Mouse (Mus musculus): Measurements from ENCODE around the gene Clec11a. TPM values are rescaled to one million over a fixed set of nuclear protein-coding genes. Genes with fewer than 3 reads are reported as not detected.
A peak's percentile ranks its signal among the peaks of the same experiment; 100 is the strongest.

Gene Clec11a
- total RNA-seq, 2 experiments from 2014 or later = 5.0 to 6.8 TPM

DNA sequence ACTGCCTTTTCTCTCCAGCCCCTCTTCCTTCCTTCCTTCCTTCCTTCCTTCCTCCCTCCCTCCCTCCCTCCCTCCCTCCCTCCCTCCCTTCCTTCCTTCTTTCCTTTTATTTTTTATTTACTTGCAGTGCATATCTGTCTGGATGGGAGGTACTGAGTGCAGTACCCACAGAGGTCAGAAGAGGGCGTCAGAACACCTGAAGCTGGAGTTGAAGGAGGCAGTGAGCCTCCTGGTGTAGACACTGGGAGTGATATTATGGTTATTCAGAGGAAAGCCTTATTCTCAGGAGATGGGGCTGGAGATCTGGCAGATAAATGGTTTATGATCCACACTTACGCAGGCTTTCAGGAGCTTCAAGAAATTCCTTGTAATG, 29.5 kb downstream of the Clec11a start:
- DNase-seq = no peak

GRCm38 (mm10) chr7:44276461-44277249, 30.0 kb downstream of the Clec11a start:
- no peak for DNase-seq

DNA sequence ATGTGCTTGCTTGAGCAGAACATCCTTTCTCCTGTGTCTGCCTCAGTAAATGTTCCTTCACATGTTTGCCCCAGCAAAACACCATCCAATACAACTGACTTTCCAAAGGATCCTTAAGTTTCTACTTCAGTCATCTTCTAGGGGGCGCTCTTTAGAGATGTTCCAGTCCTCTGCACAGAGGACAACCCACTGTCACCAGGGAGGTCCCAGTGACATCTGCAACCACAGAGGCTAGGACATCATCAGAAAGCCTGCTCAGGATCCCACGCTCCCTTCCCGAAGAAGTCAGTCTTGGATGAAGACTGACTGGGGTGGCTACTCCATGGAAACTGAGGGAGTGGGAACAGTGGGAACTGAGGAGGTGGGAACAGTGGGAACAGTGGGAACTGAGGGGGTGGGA, 31.2 kb downstream of the Clec11a start:
- no peak for DNase-seq

GRCm38 (mm10) chr7:44274096-44274495, 32.6 kb downstream of the Clec11a start:
- no peak for DNase-seq

DNA sequence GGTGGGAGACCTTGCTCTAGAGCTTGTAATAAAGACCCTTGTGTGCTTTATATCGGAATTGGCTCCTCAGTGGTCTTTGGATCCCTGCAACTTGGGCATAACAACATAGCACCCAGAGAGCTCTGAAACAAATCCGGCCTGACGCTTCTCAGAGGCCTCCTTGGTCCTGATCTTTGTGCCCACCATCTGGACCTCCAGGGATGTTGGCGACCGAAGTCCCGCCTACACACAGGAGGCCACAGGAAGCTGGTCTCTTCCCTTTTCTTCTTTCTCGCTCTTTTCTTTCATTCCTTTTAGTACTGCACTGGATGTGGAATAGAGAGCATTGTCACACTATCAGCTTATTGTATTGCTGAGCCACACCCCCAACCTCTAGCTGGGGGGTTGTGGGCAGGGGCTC, 33.3 kb downstream of the Clec11a start:
- DNase-seq = no peak

GRCm38 (mm10) chr7:44272546-44272945, 34.2 kb downstream of the Clec11a start:
- DNase-seq = no peak

- DNase-seq = no peak
Measured at GRCm38 (mm10) chr7:44271309-44271708, 35.4 kb downstream of the Clec11a start.

DNA sequence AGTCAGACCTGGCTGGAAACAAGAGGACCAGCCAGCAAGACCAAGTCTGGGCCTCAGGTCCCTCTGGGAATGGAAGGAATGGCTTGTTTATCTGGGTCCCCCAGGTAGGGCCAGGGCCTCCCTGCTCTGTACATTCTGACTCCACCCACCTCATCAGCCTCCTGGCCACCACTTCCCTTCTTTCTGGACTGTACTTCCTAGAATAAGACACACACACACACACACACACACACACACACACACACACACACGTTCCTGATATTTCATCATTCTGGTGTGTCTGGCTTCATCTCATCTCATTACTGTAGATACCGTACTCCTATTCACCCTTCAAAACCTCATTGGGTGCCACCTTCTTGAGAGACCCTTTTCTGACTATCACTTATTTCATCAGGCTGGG, 37.3 kb downstream of the Clec11a start:
- DNase-seq = no peak

DNA sequence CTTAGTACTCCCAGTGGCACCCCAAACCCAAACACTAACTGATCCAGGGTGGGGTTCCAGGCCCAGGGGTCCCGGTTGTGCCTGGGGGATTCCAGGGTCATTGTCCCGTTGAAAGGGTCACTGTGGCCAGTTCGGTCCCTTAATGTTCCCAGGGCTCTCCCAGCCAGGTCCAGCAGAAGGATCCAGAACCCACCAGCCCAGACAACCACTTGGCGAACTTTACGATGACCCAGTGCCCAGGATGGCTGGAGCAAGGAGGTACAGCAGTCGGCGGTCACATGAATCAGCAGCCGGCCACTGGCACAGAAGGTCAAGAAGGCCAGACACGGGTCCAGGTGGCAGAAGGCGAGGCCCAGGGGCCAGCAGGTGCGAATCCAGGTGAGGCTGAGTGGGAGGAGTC, 38.6 kb downstream of the Clec11a start:
- no peak for DNase-seq

DNA sequence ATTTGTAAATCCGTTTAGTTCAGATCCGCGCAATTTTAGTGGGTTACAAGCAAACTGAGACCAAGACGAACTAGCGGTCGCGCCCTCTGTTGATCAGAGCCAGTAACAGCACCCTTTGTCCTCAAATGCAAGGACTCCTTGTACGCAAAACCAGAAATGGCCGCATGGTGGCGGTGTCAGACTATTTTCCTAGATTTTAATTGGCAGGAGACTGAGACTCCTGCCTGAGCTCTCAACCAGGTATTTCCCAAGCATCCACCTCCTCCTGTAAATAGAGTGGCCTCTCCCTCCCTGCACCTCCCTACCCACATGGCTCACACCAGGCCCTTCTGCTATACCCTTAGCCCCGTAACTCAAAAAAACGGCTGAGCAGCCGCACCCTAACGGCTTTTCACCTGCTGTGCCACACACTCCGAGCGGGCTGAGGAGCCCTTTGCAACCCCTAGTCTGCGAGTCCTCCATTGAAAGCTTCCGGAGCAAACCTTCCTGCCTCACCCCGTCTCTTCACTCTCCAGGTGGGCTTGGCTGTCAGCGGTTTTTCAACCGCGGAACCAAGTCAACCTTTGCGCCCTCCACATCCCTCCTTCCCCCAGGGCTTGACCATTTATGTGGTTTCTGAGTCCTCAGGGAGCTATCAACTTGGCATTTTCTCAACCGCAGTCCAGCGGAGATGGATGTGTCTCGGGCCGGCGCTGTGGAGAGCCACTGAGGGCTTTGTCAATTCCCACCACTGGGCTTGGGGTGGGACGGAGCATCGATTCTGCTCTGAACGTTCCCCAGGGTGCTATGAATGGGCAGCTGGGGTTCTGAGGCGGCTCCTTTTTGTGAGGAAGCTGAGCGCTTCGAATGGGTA, 43.7 kb downstream of the Clec11a start:
- peak; percentile 92 for DNase-seq

DNA sequence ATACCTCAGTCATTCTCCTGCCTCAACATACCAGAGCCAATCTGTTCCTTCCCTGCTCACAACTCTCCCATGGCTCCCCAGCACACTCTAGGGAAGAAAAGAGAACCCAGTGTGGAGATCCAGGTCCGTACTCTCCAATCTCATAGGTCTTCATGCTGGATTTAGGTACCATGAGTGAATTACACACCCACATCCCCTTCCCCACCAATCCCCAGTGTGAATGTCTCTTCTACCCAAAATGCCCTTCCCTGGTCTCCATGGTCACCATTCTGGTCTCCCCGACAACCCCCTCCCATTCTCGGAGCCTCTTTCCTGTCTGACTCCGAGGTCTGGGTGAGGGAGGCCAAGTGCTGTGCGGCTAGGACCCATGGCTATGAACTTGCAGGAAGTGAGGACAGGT, 45.6 kb downstream of the Clec11a start, which contains the start of gene Gm15517:
TSS of gene Gm15517 (plus strand) at position 301 of the 400 bp plus-strand sequence.
- no peak for DNase-seq

GRCm38 (mm10) chr7:44260410-44260809, 46.3 kb downstream of the Clec11a start:
- DNase-seq = no peak

DNA sequence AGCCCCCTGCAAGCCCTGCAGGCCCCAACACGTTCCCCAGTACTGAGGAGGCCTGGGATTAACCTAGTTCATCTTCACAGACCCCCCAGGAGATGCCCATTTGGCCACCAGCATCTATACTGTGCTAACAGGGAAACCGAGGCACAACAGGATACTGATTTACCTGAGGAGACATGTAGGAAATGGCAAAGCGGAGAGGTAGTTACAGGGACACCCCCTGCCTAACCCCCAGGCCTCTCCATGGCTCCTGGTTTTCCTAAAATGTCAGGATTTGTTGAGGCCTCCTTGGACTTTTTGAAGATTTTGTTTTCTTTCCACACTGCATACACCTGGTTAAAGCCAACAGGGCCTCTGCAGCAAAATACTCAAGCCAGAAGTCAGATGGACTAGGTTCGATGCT, 49.4 kb downstream of the Clec11a start, which contains the start of gene Acp4:
TSS of gene Acp4 (minus strand) at position 101 of the 400 bp plus-strand sequence.
- no peak for DNase-seq

GRCm38 (mm10) chr7:44254930-44255329, 51.8 kb downstream of the Clec11a start:
- no peak for DNase-seq

GRCm38 (mm10) chr7:44253023-44253616, 53.6 kb downstream of the Clec11a start:
- DNase-seq = no peak

Other genes with a start within 250 kb of the Clec11a start
- gene Klk1b21, start 204.6 kb downstream of the Clec11a start, total RNA-seq (2021) = not detected
- gene Klk1b22, start 194.2 kb downstream of the Clec11a start, total RNA-seq (2021) = not detected
- gene Klk1b16, start 170.1 kb downstream of the Clec11a start, total RNA-seq (2021) = not detected
- not detected for gene Klk1b24, start 118.7 kb downstream of the Clec11a start, total RNA-seq (2021)
- gene Klk1b3, start 108.7 kb downstream of the Clec11a start, total RNA-seq (2021) = not detected
- gene Klk1b4, start 99.5 kb downstream of the Clec11a start, total RNA-seq (2021) = not detected
- gene Klk1b5, start 91.0 kb downstream of the Clec11a start, total RNA-seq (2021) = not detected
- gene Klk1, start 81.5 kb downstream of the Clec11a start, total RNA-seq (2021) = not detected
- not detected for gene Gm36864, start 70.7 kb downstream of the Clec11a start, total RNA-seq (2021)
- gene 1700028J19Rik, start 60.2 kb downstream of the Clec11a start, total RNA-seq (2021) = under 1 TPM; 0.23 to 0.61 TPM
- gene 2410002F23Rik, start 60.2 kb downstream of the Clec11a start, total RNA-seq (2021) = 10 to 100 TPM; 23.7 to 35.0 TPM
- not detected for gene Acp4, start 49.5 kb downstream of the Clec11a start, total RNA-seq (2021)
- not detected for gene Gm15517, start 45.5 kb downstream of the Clec11a start, total RNA-seq (2021)
- 1 to 10 TPM; 2.0 to 2.7 TPM for gene Shank1, start 3.4 kb upstream of the Clec11a start, total RNA-seq (2021)
- under 1 TPM; 0.38 to 0.41 TPM for gene Syt3, start 77.2 kb upstream of the Clec11a start, total RNA-seq (2021)
- gene 1700008O03Rik, start 78.9 kb upstream of the Clec11a start, total RNA-seq (2021) = not detected
- gene Lrrc4b, start 122.1 kb upstream of the Clec11a start, total RNA-seq (2021) = 1 to 10 TPM; 1.9 to 2.5 TPM
- not detected for gene Aspdh, start 158.5 kb upstream of the Clec11a start, total RNA-seq (2021)
- gene Josd2, start 161.1 kb upstream of the Clec11a start, total RNA-seq (2021) = 10 to 100 TPM; 61.5 to 68.3 TPM
- gene Emc10, start 189.6 kb upstream of the Clec11a start, total RNA-seq (2021) = 10 to 100 TPM; 50.8 to 52.6 TPM
- gene Fam71e1, start 189.7 kb upstream of the Clec11a start, total RNA-seq (2021) = 1 to 10 TPM; 4.3 to 5.7 TPM
- gene Mybpc2, start 217.8 kb upstream of the Clec11a start, total RNA-seq (2021) = 1,000 to 10,000 TPM; 2,219 to 2,666 TPM
- gene Spib, start 225.2 kb upstream of the Clec11a start, total RNA-seq (2021) = 1 to 10 TPM in 1 of 2 experiments, not detected in 1; 1.2 TPM
- 10 to 100 TPM in 1 of 2 experiments, 1 to 10 TPM in 1; 8.1 to 14.7 TPM for gene Pold1, start 241.9 kb upstream of the Clec11a start, total RNA-seq (2021)
- gene Nr1h2, start 247.0 kb upstream of the Clec11a start, total RNA-seq (2021) = 10 to 100 TPM; 27.4 to 35.4 TPM

All from gastrocnemius, postnatal 10 days (tissue).